Mouse (Mus musculus) kidney, adult 2 months (tissue): ENCODE measurements around the gene Gm21887.
"Not testable (repeated sequence)": the region's sequence is repeated elsewhere in the genome, so short reads cannot be mapped to it uniquely, and the experiment has no call there.

Experiments
- CTCF ChIP-seq: fragments of 200-500 bp; conservative IDR thresholded peaks from 2 replicates; pipeline ENCODE4 v1.5.1; 2011; ENCODE audit warnings: low read depth, mild to moderate bottlenecking, control low read depth, low read length, moderate library complexity, mixed read lengths; ENCODE audit not compliant: insufficient read depth, insufficient read length
- POLR2A ChIP-seq: fragments of 200-500 bp; IDR thresholded peaks from one replicate; pipeline ENCODE4 v1.6.1; 2011; ENCODE audit warnings: low read depth, low read length, control low read depth

GRCm38 (mm10) chrX:169983401-169984165 lies 25.9 kb upstream of the Gm21887 start:
- not testable (repeated sequence) for TF ChIP-seq POLR2A, CTCF
